Mouse (Mus musculus) spleen, adult 2 months (tissue): Measurements from ENCODE around the gene Fam131a. TPM values are rescaled to one million over a fixed set of nuclear protein-coding genes. Genes with fewer than 3 reads are reported as not detected.

Source experiments
- DNase-seq, 2 experiments: peaks; one replicate each; pipeline versions ENCODE4 v3.0.0 to v3.0.0-alpha.2; 2012 to 2021; ENCODE audit warnings: low spot score in 2 of 2, low read depth in 1 of 2
- H3K27ac ChIP-seq: fragments of 200-500 bp; 2 replicates; pipeline ENCODE4 v1.5.1; 2012; ENCODE audit warnings: low read length, inconsistent platforms; ENCODE audit not compliant: insufficient read depth
- H3K27me3 ChIP-seq: fragments of 200-500 bp; 2 replicates; pipeline ENCODE4 v1.6.1; 2012; ENCODE audit warnings: mild to moderate bottlenecking, moderate library complexity, low read length, inconsistent platforms; ENCODE audit not compliant: control insufficient read depth, insufficient read depth
- H3K36me3 ChIP-seq: fragments of 200-500 bp; 2 replicates; pipeline ENCODE4 v1.6.1; 2012; ENCODE audit warnings: mild to moderate bottlenecking, low read length, inconsistent platforms; ENCODE audit not compliant: control insufficient read depth, insufficient read depth
- H3K4me1 ChIP-seq: fragments of 200-500 bp; 2 replicates; pipeline ENCODE4 v1.6.1; 2011; ENCODE audit warnings: inconsistent platforms; ENCODE audit not compliant: control insufficient read depth, insufficient read depth, insufficient read length
- H3K4me3 ChIP-seq: fragments of 200-500 bp; 2 replicates; pipeline ENCODE4 v1.5.1; 2011; ENCODE audit warnings: mild to moderate bottlenecking, inconsistent platforms; ENCODE audit not compliant: insufficient read depth, insufficient read length; ENCODE audit errors: extremely low read depth
- CTCF ChIP-seq: fragments of 200-500 bp; IDR thresholded peaks from 2 replicates; pipeline ENCODE4 v1.5.1; 2011; ENCODE audit warnings: mild to moderate bottlenecking, inconsistent platforms; ENCODE audit not compliant: insufficient read depth, insufficient read length, insufficient replicate concordance; ENCODE audit errors: extremely low read depth
- POLR2A ChIP-seq: fragments of 200-500 bp; IDR thresholded peaks from 2 replicates; pipeline ENCODE4 v1.6.1; 2011; ENCODE audit warnings: low read depth, low read length, inconsistent platforms
- WGBS: fragments of 180-500 bp; shearing (Covaris S2); methylation state at CpG from one replicate; pipeline ENCODE4 v1.1.7; 2018; 5-methylcytosine and 5-hydroxymethylcytosine counted together
- polyA plus RNA-seq: library from polyadenylated mRNA; depleted of rRNA; stranded (reverse); fragments of >200 nt; gene quantifications from 2 replicates; pipeline ENCODE4 v1.2.3, GENCODE M21; 2012; rRNA removed

Gene Fam131a
- polyA plus RNA-seq, 1 experiment: 5.9 TPM

DNA sequence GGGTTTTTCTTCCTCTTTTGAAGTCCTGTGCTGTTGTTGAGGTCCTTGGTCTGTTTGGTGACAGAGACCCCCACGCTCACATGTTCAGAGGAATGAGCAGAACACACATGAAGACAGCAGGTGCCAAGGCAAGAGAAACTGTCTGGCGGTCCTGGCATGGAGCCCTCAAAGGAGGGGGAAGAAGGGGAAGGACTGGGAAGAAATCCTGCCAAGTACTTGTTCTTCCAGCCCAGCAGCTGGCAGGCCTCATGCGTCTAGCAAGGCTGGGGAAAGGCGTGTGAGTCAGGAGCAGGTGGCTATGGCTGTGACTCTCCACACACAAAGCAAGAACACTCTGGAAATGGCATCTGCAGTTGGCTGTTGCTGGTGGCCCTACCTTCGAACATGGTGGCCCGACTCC, 53.6 kb downstream of the Fam131a start:
- TF ChIP-seq POLR2A: no peak
- TF ChIP-seq CTCF: no peak
- no peak for DNase-seq
- Histone ChIP-seq H3K4me3 (no peak overlapping the region), H3K27me3 (no peaks in the 10 kb centered on the region), H3K27ac (no peak overlapping the region), H3K4me1 (no peaks in the 10 kb centered on the region), H3K36me3 (no peaks in the 10 kb centered on the region)
- WGBS: 54% methylated on average over 6 of the region's 6 CpGs

DNA sequence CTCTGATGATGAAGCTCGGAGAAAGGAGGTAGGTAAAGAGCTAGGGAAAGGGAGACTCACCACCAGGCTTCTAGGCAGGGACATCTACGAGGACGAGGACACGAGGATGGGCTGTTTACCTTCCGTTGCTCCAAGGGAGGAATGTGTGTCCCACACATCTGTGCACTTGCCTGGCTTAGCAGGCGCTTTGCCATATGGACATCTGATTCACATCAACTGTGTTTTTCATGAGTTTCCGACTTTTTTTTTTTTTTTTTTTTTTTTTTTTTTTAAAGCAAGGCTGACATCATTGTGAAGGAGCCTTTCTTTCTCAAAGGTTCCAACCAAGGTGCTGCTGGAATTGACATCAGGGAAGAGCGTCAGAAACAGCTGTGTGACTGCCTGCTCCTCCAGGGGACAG, 57.5 kb downstream of the Fam131a start:
- H3K4me3 ChIP-seq: no peak overlapping the region
- no peak for TF ChIP-seq POLR2A
- TF ChIP-seq CTCF: no peak
- no peak overlapping the region for H3K27ac ChIP-seq
- WGBS: 80% methylated on average over 8 of the region's 8 CpGs
- H3K4me1 ChIP-seq: no peaks in the 10 kb centered on the region
- H3K36me3 ChIP-seq: no peaks in the 10 kb centered on the region
- H3K27me3 ChIP-seq: no peaks in the 10 kb centered on the region
- no peak for DNase-seq

Other genes starting within 250 kb of the Fam131a start
- 16.6 and 17.5 TPM in 2 replicates for gene Eif2b5, start 194.4 kb upstream of the Fam131a start, polyA plus RNA-seq
- 25.0 and 30.8 TPM in 2 replicates for gene Dvl3, start 176.3 kb upstream of the Fam131a start, polyA plus RNA-seq
- 241 and 277 TPM in 2 replicates for gene Ap2m1, start 157.8 kb upstream of the Fam131a start, polyA plus RNA-seq
- gene Abcf3, start 144.7 kb upstream of the Fam131a start, polyA plus RNA-seq: 27.3 and 32.6 TPM in 2 replicates
- gene Vwa5b2, start 103.8 kb upstream of the Fam131a start, polyA plus RNA-seq: 0.07 TPM in 1 of 2 replicates, not detected in the other
- gene Eef1akmt4, start 81.6 kb upstream of the Fam131a start, polyA plus RNA-seq: 9.2 and 10.8 TPM in 2 replicates
- 0.02 TPM in 1 of 2 replicates, not detected in the other for gene Gm49333, start 81.6 kb upstream of the Fam131a start, polyA plus RNA-seq
- 18.5 and 19.6 TPM in 2 replicates for gene Alg3, start 81.5 kb upstream of the Fam131a start, polyA plus RNA-seq
- gene Camk2n2, start 72.0 kb upstream of the Fam131a start, polyA plus RNA-seq: 1.3 and 1.4 TPM in 2 replicates
- 0.07 and 0.15 TPM in 2 replicates for gene Ece2, start 63.4 kb upstream of the Fam131a start, polyA plus RNA-seq
- gene Psmd2, start 41.6 kb upstream of the Fam131a start, polyA plus RNA-seq: 41.8 and 42.7 TPM in 2 replicates
- gene Eif4g1, start 24.9 kb upstream of the Fam131a start, polyA plus RNA-seq: 257 and 351 TPM in 2 replicates
- 8.5 and 10.0 TPM in 2 replicates for gene Polr2h, start 24.4 kb downstream of the Fam131a start, polyA plus RNA-seq
- gene Clcn2, start 24.5 kb downstream of the Fam131a start, polyA plus RNA-seq: 8.5 and 12.1 TPM in 2 replicates
- 0.63 and 1.6 TPM in 2 replicates for gene Chrd, start 39.9 kb downstream of the Fam131a start, polyA plus RNA-seq
- gene Thpo, start 41.3 kb downstream of the Fam131a start, polyA plus RNA-seq: 0.09 and 0.19 TPM in 2 replicates